Mouse (Mus musculus) liver, adult 2 months (tissue): ENCODE data around the gene Gga2. TPM values are rescaled to one million over a fixed set of nuclear protein-coding genes. Genes with fewer than 3 reads are reported as not detected.

Experiments
- DNase-seq: peaks from one replicate; pipeline ENCODE4 v3.0.0-alpha.2; 2011; ENCODE audit warnings: low read depth, low spot score; ENCODE audit errors: extremely low read depth
- H3K27ac ChIP-seq: fragments of 200-500 bp; replicated peaks from 2 replicates; pipeline ENCODE4 v1.5.1; 2012; ENCODE audit warnings: low read depth, mild to moderate bottlenecking, control low read depth, inconsistent platforms, low read length; ENCODE audit not compliant: insufficient read depth
- H3K27me3 ChIP-seq: fragments of 200-500 bp; 2 replicates; pipeline ENCODE4 v1.6.1; 2012; ENCODE audit warnings: mild to moderate bottlenecking, moderate library complexity, low read length, inconsistent platforms; ENCODE audit not compliant: control insufficient read depth, insufficient read depth
- H3K36me3 ChIP-seq: fragments of 200-500 bp; 2 replicates; pipeline ENCODE4 v1.6.1; 2012; ENCODE audit warnings: low read length, inconsistent platforms; ENCODE audit not compliant: control insufficient read depth, insufficient read depth
- H3K4me1 ChIP-seq: fragments of 200-500 bp; 2 replicates; pipeline ENCODE4 v1.6.1; 2011; ENCODE audit warnings: low read length; ENCODE audit not compliant: control insufficient read depth, insufficient read depth
- H3K4me3 ChIP-seq: fragments of 200-500 bp; 2 replicates; pipeline ENCODE4 v1.5.1; 2011; ENCODE audit warnings: low read depth, mild to moderate bottlenecking, control low read depth, low read length, moderate library complexity; ENCODE audit not compliant: insufficient read depth
- H3K79me2 ChIP-seq: fragments of 200-500 bp; 2 replicates; pipeline ENCODE4 v1.6.1; 2012; ENCODE audit warnings: inconsistent platforms, mild to moderate bottlenecking, low read length, moderate library complexity; ENCODE audit not compliant: control insufficient read depth, insufficient read depth
- H3K9ac ChIP-seq: fragments of 200-500 bp; 2 replicates; pipeline ENCODE4 v1.6.1; 2012; ENCODE audit warnings: low read depth, mild to moderate bottlenecking, control low read depth, inconsistent platforms, low read length
- CTCF ChIP-seq: fragments of 200-500 bp; IDR thresholded peaks from 2 replicates; pipeline ENCODE4 v1.5.1; 2011; ENCODE audit warnings: low read depth, low read length, control low read depth
- POLR2A ChIP-seq: fragments of 200-500 bp; IDR thresholded peaks from 2 replicates; pipeline ENCODE4 v1.6.1; 2011; ENCODE audit warnings: low read length, control low read depth; ENCODE audit not compliant: insufficient read depth; ENCODE audit errors: extremely low read depth
- WGBS: fragments of 180-500 bp; shearing (Covaris S2); methylation state at CpG from one replicate; pipeline ENCODE4 v1.1.7; 2018; 5-methylcytosine and 5-hydroxymethylcytosine counted together
- polyA plus RNA-seq: library from polyadenylated mRNA; depleted of rRNA; stranded (reverse); fragments of >200 nt; gene quantifications from 2 replicates; pipeline ENCODE4 v1.2.3, GENCODE M21; 2012
- total RNA-seq: library from RNA; depleted of rRNA; stranded (reverse); fragments of >200 nt; gene quantifications from 2 replicates; pipeline ENCODE4 v1.2.3, GENCODE M21; 2014

Gga2 gene
- total and polyA plus RNA-seq, 2 experiments, result 7.7 to 13.5 TPM

- Histone ChIP-seq H3K27ac (no peak overlapping the region), H3K4me3 (no peak overlapping the region), H3K27me3 (no peaks in the 10 kb centered on the region), H3K9ac (no peak overlapping the region), H3K36me3 (peaks cover 12% of the 10 kb centered on the region), H3K79me2 (no peaks in the 10 kb centered on the region), H3K4me1 (peaks cover 3% of the 10 kb centered on the region; the same call in 1 of the 2 replicates)
- 42% methylated on average over 5 of the region's 5 CpGs for WGBS
- TF ChIP-seq CTCF, result no peak
- TF ChIP-seq POLR2A, result no peak
- DNase-seq, result peak; percentile 57
Observed at GRCm38 (mm10) chr7:122056633-122057032, 35.6 kb upstream of the Gga2 start.

GRCm38 (mm10) chr7:122050834-122051233 lies 29.8 kb upstream of the Gga2 start:
- no peak overlapping the region for H3K27ac ChIP-seq
- no peak for DNase-seq
- H3K4me3 ChIP-seq, result no peak overlapping the region
- 89% methylated on average over 1 of the region's 1 CpGs for WGBS
- no peak overlapping the region for H3K9ac ChIP-seq
- no peaks in the 10 kb centered on the region for H3K79me2 ChIP-seq
- peaks cover 21% of the 10 kb centered on the region for H3K36me3 ChIP-seq
- H3K27me3 ChIP-seq, result no peaks in the 10 kb centered on the region
- no peaks in the 10 kb centered on the region for H3K4me1 ChIP-seq
- TF ChIP-seq CTCF, result no peak
- no peak for TF ChIP-seq POLR2A

GRCm38 (mm10) chr7:122048191-122048590 lies 27.2 kb upstream of the Gga2 start:
- H3K4me3 ChIP-seq, result no peak overlapping the region
- 95% methylated on average over 9 of the region's 9 CpGs for WGBS
- TF ChIP-seq CTCF, result no peak
- TF ChIP-seq POLR2A, result no peak
- no peaks in the 10 kb centered on the region for H3K79me2 ChIP-seq
- no peak overlapping the region for H3K27ac ChIP-seq
- peaks cover 13% of the 10 kb centered on the region for H3K36me3 ChIP-seq
- H3K9ac ChIP-seq, result no peak overlapping the region
- H3K27me3 ChIP-seq, result no peaks in the 10 kb centered on the region
- DNase-seq, result no peak
- no peaks in the 10 kb centered on the region for H3K4me1 ChIP-seq

GRCm38 (mm10) chr7:122046813-122047212 lies 25.8 kb upstream of the Gga2 start:
- Histone ChIP-seq H3K79me2 (no peaks in the 10 kb centered on the region), H3K27me3 (no peaks in the 10 kb centered on the region), H3K27ac (no peak overlapping the region), H3K4me3 (no peak overlapping the region), H3K36me3 (peaks cover 21% of the 10 kb centered on the region), H3K9ac (no peak overlapping the region), H3K4me1 (no peaks in the 10 kb centered on the region)
- no peak for DNase-seq
- no peak for TF ChIP-seq CTCF
- no peak for TF ChIP-seq POLR2A
- 68% methylated on average over 2 of the region's 2 CpGs for WGBS

GRCm38 (mm10) chr7:122045711-122046110 lies 24.7 kb upstream of the Gga2 start:
- TF ChIP-seq CTCF (no peak), POLR2A (no peak)
- Histone ChIP-seq H3K27me3 (no peaks in the 10 kb centered on the region), H3K79me2 (no peaks in the 10 kb centered on the region), H3K4me3 (no peak overlapping the region), H3K27ac (no peak overlapping the region), H3K4me1 (no peaks in the 10 kb centered on the region), H3K36me3 (peaks cover 28% of the 10 kb centered on the region), H3K9ac (no peak overlapping the region)
- DNase-seq, result no peak
- WGBS, result 86% methylated on average over 1 of the region's 1 CpGs

GRCm38 (mm10) chr7:122045181-122045634 lies 24.2 kb upstream of the Gga2 start:
- no peaks in the 10 kb centered on the region for H3K27me3 ChIP-seq
- DNase-seq, result peak; percentile 24
- no peak overlapping the region for H3K4me3 ChIP-seq
- H3K4me1 ChIP-seq, result no peaks in the 10 kb centered on the region
- no peak for TF ChIP-seq POLR2A
- no peak for TF ChIP-seq CTCF
- H3K79me2 ChIP-seq, result no peaks in the 10 kb centered on the region
- 85% methylated on average over 4 of the region's 4 CpGs for WGBS
- H3K27ac ChIP-seq, result no peak overlapping the region
- H3K36me3 ChIP-seq, result peaks cover 33% of the 10 kb centered on the region
- H3K9ac ChIP-seq, result no peak overlapping the region
